Mouse (Mus musculus) embryo, embryonic 11.5 days (tissue): ENCODE data around the gene Cd48.
"Not testable (repeated sequence)": the region's sequence is repeated elsewhere in the genome, so short reads cannot be mapped to it uniquely, and the experiment has no call there.

Experiments used
- DNase-seq: peaks from one replicate; pipeline ENCODE4 v3.0.0-alpha.2; 2012; ENCODE audit warnings: low read depth, low spot score

The Cd48 gene

DNA sequence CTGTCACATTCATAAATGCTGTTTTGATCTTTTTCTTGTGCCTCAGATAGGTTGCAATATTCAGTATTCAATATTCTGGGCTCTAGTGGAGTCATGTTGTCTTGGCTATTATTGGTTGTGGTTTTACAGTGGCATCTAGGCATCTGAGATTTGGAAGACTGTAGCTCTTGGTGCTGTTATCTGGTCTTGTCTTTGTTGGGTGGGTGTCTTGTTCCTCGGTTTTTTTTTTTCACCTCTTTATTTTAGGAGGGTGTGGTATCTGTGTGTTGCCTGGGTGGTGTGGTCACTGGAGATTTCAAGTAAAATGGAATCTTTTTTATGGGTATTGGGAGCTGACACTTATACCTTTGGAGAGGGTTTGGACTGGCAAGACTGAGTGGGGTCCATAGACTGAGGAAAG lies 12.1 kb downstream of the Cd48 start:
- DNase-seq = no peak

DNA sequence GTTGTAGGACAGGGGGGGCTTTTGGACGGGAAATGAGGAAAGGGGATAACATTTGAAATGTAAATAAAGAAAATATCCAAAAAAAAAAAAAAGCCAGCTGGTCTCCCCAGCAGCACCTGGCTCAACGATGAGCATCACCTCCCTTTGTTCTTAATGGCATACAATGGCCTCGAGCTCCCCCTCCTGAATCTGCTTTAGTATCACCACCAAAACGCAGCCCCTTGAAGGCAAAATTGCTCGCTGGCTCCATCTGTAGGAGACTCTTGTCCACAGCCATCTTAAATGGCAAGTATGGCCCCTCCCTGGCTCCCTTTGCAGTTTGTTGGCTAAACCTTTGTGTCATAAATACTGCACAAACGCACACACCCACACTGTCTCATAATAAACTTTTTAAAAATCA lies 17.2 kb downstream of the Cd48 start:
- DNase-seq = no peak

DNA sequence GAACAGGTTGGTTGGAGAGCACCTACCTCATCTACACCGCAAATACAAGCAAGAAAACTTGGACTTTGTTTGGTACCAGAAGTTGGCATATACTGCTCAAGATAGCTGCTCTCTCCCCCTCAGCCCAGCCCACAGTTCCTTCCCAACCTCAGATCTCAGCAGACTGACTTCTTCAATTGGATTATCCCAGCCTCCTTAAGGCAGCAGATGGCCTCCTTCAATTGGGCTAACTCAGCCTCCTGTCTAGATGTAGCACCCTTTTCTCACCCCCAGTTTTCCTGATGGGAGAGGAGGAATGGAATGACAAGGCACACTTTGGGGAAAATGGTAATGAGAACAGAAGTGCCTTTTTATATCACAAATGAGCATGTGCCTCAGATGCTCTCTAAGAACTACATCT lies 31.9 kb downstream of the Cd48 start:
- DNase-seq = not testable (repeated sequence)

DNA sequence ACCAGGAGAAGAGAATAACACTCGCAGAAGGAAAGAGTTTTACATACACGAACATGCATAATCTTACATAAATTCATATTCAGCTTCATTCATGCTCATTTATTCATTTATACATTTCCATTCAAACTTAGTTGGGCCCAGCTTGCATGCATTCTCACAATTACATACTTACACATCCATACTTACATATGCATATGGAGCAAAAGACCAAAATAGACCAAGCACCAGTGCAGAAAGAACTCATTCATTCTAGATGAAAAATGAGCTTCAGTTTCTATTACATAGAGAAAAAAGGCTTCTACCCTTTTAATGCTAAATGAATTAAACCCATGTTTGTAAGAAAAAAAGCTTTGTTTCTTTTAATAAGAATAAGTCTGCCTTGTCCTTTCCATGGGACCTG lies 33.6 kb downstream of the Cd48 start:
- DNase-seq = no peak

DNA sequence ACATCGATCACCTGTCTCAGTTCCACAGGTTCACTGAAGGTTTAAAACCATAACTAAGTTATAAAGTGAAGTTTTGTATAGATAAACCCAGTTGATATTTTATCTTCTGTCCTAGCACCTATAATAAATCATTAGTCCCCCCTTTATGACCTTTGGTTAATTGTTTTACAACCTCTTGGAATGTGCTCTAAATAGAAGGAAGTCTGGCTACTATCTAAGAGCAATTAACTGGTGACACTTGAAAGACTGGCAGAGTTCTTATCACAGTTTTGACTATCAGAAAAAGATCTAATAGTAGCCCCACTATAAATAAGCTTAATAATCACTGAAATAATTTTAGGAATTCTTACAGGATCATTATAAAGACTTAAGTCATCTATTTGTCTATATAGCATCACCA lies 34.4 kb downstream of the Cd48 start:
- no peak for DNase-seq

DNA sequence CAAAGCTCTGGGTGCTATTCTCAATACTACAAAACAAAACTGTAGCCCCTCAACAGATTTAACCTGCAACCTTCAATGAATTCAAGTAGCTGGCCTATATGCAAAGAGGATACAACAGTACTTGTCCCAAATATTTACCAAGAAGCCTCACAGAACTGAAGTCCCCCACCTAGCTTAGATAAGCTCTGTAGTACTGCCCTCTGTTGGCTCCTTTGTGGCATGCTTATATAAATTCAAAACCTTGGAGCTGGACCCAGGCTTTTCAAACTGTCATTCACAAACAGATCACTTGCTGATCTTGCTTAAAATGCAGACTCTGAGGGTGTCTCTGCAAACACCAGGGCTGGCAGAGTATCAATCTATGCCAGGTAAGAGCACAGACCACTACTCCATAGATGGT lies 49.4 kb downstream of the Cd48 start:
- no peak for DNase-seq

DNA sequence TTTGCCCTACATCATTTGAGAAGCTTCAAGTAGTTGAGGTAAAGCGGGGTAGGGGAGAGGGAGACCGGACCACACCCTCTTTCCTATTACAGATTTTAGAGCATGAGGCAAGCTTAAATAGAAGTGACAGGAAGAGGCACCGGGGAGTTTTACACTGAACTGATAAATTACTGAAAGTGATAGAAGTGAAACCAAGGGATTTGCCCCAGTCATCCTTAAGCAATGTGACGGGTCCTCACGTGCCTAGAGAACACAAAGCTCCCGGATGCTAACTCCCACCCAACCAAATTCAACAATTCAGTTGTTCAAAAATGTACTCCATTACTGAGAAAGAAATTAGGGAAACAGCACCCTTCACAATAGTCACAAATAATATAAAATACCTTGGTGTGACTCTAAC lies 53.1 kb downstream of the Cd48 start:
- no peak for DNase-seq

DNA sequence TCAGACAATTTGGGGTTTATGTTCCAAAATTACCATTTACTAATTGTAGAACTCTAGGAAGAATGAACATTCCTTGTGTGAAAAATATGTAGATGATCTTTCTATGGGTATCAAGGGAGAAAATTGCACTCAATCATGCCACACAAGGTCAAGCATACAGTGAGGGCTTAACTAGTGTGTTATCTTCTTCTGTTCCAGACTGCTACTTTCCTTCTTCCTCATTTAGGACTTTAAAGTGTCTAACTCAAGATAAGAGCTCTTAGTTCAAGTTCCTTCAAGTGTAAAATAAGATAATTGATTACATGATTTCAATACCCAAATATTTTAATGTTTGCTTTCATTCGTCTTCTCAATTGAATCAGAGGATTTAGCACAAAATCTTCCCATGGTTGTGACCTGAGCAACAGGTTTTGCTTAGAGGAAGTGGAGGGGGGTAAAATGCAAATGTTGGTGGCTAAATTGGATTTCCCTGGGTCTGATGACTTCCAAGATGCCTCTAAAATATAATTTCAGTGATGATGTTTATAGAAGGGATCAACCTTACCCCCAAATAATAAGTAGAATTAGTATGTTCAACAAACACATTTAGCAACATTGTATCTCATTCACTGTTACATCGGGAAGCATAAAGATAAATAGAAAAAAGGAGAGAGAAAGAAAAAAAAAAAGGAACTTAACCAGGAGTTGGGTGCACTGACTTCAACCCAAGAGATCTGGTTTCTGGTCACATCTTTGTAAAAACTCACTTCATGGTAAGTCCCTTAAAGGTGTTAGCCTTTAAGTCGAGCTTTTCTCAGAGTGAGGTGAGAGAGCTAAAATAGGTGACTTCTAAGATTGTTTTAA lies 66.5 kb downstream of the Cd48 start:
- DNase-seq = no peak
